Comparison of ENCODE assay signal across 24 mouse cellular contexts in the genomic region with DNA sequence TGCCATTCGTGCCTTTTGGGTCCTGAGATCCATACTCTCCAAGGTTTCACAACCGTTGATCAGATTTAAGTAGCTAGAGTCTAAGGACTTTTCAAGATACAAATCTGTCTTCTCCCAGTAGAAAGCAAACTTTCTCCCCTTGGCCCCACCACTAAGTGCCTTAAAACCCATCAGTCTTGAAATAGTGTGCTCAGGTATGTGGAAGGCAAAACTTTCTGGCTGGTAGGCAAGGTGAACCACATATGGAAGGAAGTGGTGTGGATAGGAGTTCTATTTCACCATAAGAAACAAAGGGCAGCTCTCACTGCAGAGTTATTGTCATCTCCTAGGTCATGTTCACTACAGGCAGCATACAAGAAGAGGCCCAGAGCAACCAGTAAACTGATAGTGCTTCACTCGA. TPM values are rescaled to one million over a fixed set of nuclear protein-coding genes. Genes with fewer than 3 reads are reported as not detected.
DNase-seq lines count a peak whose midpoint lies in the region; ATAC-seq and TF ChIP-seq lines count a peak whose summit lies in the region.
"Had no signal": no experiment of that assay in that cellular context is flagged by ENCODE, and none has a peak within 500 bp of the region (broad histone marks: within the 10 kb centered on the region; RNA-seq: fewer than 3 reads in every experiment).

No protein-coding gene starts in this region.

- TF ChIP-seq CTCF in heart, adult 2 months (IDR thresholded peaks at IDR 0.05): no peak
- no peak for TF ChIP-seq CTCF in thymus, adult 2 months (IDR thresholded peaks at IDR 0.05; ENCODE audit: borderline replicate concordance, control insufficient read depth, extremely low read depth, insufficient read depth, low read length, poor library complexity)

- TF ChIP-seq POLR2A in heart, adult 2 months (IDR thresholded peaks at IDR 0.05; ENCODE audit: insufficient read depth, low read depth, low read length): no peak
- TF ChIP-seq POLR2A in thymus, adult 2 months (IDR thresholded peaks at IDR 0.05; ENCODE audit: control insufficient read depth, extremely low read depth, insufficient read depth, low read length, poor library complexity): no peak

- H3K27ac ChIP-seq in heart, adult 2 months: peak overlapping the region; percentile 54
- H3K27ac ChIP-seq in thymus, adult 2 months (ENCODE audit: control insufficient read depth, insufficient read depth, low read length): no peak overlapping the region
- H3K27ac ChIP-seq: embryonic facial prominence, embryonic 15.5 days; forebrain, embryonic 10.5 days; hindbrain, embryonic 10.5 days; hindbrain, embryonic 14.5 days had no signal

- H3K36me3 ChIP-seq in heart, adult 2 months (ENCODE audit: control insufficient read depth, insufficient read depth, low read length): peaks cover 19% of the 10 kb centered on the region
- H3K36me3 ChIP-seq in thymus, adult 2 months (ENCODE audit: control insufficient read depth, insufficient read depth, low read length): no peaks in the 10 kb centered on the region; the same call in 1 of the 2 replicates
- H3K36me3 ChIP-seq: embryonic facial prominence, embryonic 15.5 days; forebrain, embryonic 10.5 days; heart, embryonic 12.5 days; hindbrain, embryonic 10.5 days had no signal

- no peaks in the 10 kb centered on the region for H3K79me2 ChIP-seq in heart, adult 2 months (replicated peaks; ENCODE audit: control insufficient read depth, insufficient read depth, low read length)

- no peak for TF ChIP-seq EP300 in heart, adult 2 months (IDR thresholded peaks at IDR 0.05; ENCODE audit: insufficient read depth, low read depth, low read length)

- 0 out of 2 replicates have a peak overlapping the region, but pooled peaks have one; percentile 14 for H3K9ac ChIP-seq in heart, adult 2 months (ENCODE audit: low read depth, low read length)
- H3K9ac ChIP-seq: embryonic facial prominence, embryonic 15.5 days; heart, embryonic 12.5 days; hindbrain, embryonic 14.5 days had no signal

- H3K4me1 ChIP-seq in heart, adult 2 months (ENCODE audit: control insufficient read depth, insufficient read depth, low read length): peaks cover 16% of the 10 kb centered on the region
- H3K4me1 ChIP-seq in thymus, adult 2 months (replicated peaks; ENCODE audit: control insufficient read depth, insufficient read depth, low read length): peaks cover 12% of the 10 kb centered on the region

- H3K4me3 ChIP-seq in heart, adult 2 months: no peak overlapping the region
- no peak overlapping the region for H3K4me3 ChIP-seq in thymus, adult 2 months (ENCODE audit: control insufficient read depth, insufficient read depth, low read length)
- H3K4me3 ChIP-seq: embryonic facial prominence, embryonic 15.5 days; erythroblast, embryonic 14.5 days; forebrain, embryonic 10.5 days; heart, embryonic 12.5 days; hindbrain, embryonic 10.5 days had no signal

- WGBS in heart, adult 2 months: 64% methylated on average over 3 of the region's 3 CpGs
- WGBS in thymus, adult 2 months: 69% methylated on average over 3 of the region's 3 CpGs

- DNase-seq in CD4-positive, CD25-positive, alpha-beta regulatory T cell, adult 2 months (ENCODE audit: low read depth, low spot score): peak; percentile 46
- no peak for DNase-seq in heart, adult 2 months
- no peak for DNase-seq in heart, postnatal 14 days
- DNase-seq in thymus, postnatal 0 days (ENCODE audit: low spot score): peak; percentile 24
- no peak for DNase-seq in thymus, adult 2 months
- no peak for DNase-seq in kidney, adult 8-10 months
- DNase-seq: adrenal gland, adult 8-10 months; adrenal gland, postnatal 36 days; B cell, adult 2 months; cerebellum, adult 11 months; cerebellum, adult 8-10 months; cerebellum, postnatal 14 days; embryo, embryonic 11 days; gastrocnemius, postnatal 25 days; heart, postnatal 10 days; kidney, adult 11 months had no signal

- ATAC-seq in CD4-positive, CD25-positive, alpha-beta regulatory T cell, adult 4 months: no peak
- ATAC-seq: forebrain, embryonic 16.5 days had no signal

- no peaks in the 10 kb centered on the region for H3K27me3 ChIP-seq in heart, adult 2 months (ENCODE audit: control insufficient read depth, insufficient read depth, low read length)
- no peaks in the 10 kb centered on the region for H3K27me3 ChIP-seq in thymus, adult 2 months (ENCODE audit: control insufficient read depth, insufficient read depth, low read length)
- H3K27me3 ChIP-seq: embryonic facial prominence, embryonic 15.5 days had no signal

- intact Hi-C loops in heart, adult 2 months (cut with DNase I): loop anchor here (5.0 to 10.0 kb wide), 3 partner anchors 56 to 289 kb away; a partner anchor contains a TSS
- intact Hi-C loops in heart, postnatal 14 days (cut with DNase I): no loop called here

RNA-seq across cellular contexts. Expression of a gene that starts 57.4 kb away (rescaled TPM):
- polyA plus RNA-seq in CD4-positive, CD25-positive, alpha-beta regulatory T cell, adult 4 months (2017; shearing (Covaris generic)): 1,000 to 10,000 TPM in 1 of 2 experiments, 100 to 1,000 TPM in 1; 800 to 1,019 TPM
- 10 to 100 TPM; 40.7 to 48.7 TPM for total RNA-seq in heart, adult 2 months (2021)
- polyA plus RNA-seq in heart, adult 2 months (2012; rRNA removed): 22.6 and 39.6 TPM in 2 replicates
- 100 to 1,000 TPM in 1 of 2 experiments, 10 to 100 TPM in 1; 88.9 to 111 TPM for total RNA-seq in heart, postnatal 14 days (2021)
- polyA plus RNA-seq in thymus, postnatal 0 days (2015; fragmentation: Nextera tagmentation; extraction: Ambion mirVana): 324 and 355 TPM in 2 replicates
- polyA plus RNA-seq in thymus, adult 2 months (2012; rRNA removed): 272 and 400 TPM in 2 replicates

Comparison
In these comparisons a context has a peak if more than half of its experiments do, and no peak if none do; other contexts are left out.
1. DNase-seq: peak in CD4-positive, CD25-positive, alpha-beta regulatory T cell, adult 2 months (single experiment) and thymus, postnatal 0 days (single experiment); none in heart, adult 2 months (0 of 2), heart, postnatal 14 days (0 of 2), thymus, adult 2 months (single experiment) and kidney, adult 8-10 months (0 of 2).